Mouse (Mus musculus): ENCODE measurements at regions not wholly inside any gene's neighbourhood (a gene's known extent, or its start where the extent isn't known, plus 50 kb on each side); places are given as distances from the start of the nearest gene placed in this dataset.

GRCm38 (mm10) chr15:51255203-51255615, 2629.5 kb upstream of the Gm7489 start:
- TF ChIP-seq FOSL1 (IDR thresholded peaks at IDR 0.05; ENCODE audit: insufficient read depth, low read length, poor library complexity, severe bottlenecking) (peak; percentile 76), CTCF (IDR thresholded peaks at IDR 0.05; ENCODE audit: control insufficient read depth, insufficient read depth, insufficient read length) (no peak), USF1 (IDR thresholded peaks at IDR 0.05; ENCODE audit: low read depth) (no peak), MYOG (IDR thresholded peaks at IDR 0.05; ENCODE audit: control insufficient read depth, extremely low read depth, insufficient read length) (no peak), MYOD1 (IDR thresholded peaks at IDR 0.05; ENCODE audit: control insufficient read depth, insufficient read length, low read depth) (peak; percentile 96), MAX (IDR thresholded peaks at IDR 0.05) (no peak)
